Mouse (Mus musculus) heart, postnatal 0 days (tissue): ENCODE data around the gene Dennd5b. TPM values are rescaled to one million over a fixed set of nuclear protein-coding genes. Genes with fewer than 3 reads are reported as not detected.

Experiments
- ATAC-seq: fragments of 200-750 bp; cut with Nextera tagmentation; 2 replicates; pipeline ENCODE4 v1.8.0; 2017; ENCODE audit warnings: low read depth, moderate number of reproducible peaks, moderate library complexity; ENCODE audit not compliant: insufficient read depth
- DNase-seq: peaks from one replicate; pipeline ENCODE4 v3.0.0-alpha.2; 2016; ENCODE audit warnings: low spot score
- H3K27ac ChIP-seq: fragments of 300-500 bp; sonication (generic); 2 replicates; pipeline ENCODE4 v1.5.1; 2014; ENCODE audit warnings: low read depth, mild to moderate bottlenecking
- H3K27me3 ChIP-seq: fragments of 300-500 bp; sonication (generic); 2 replicates; pipeline ENCODE4 v1.6.1; 2014; ENCODE audit warnings: low read length, mixed read lengths; ENCODE audit not compliant: control insufficient read depth, insufficient read depth
- H3K36me3 ChIP-seq: fragments of 300-500 bp; sonication (generic); replicated peaks from 2 replicates; pipeline ENCODE4 v1.6.1; 2014; ENCODE audit warnings: low read length, mixed read lengths; ENCODE audit not compliant: control insufficient read depth, insufficient read depth
- H3K4me1 ChIP-seq: fragments of 300-500 bp; sonication (generic); 2 replicates; pipeline ENCODE4 v1.6.1; 2014; ENCODE audit warnings: antibody characterized with exemption; ENCODE audit not compliant: control insufficient read depth, insufficient read depth
- H3K4me2 ChIP-seq: fragments of 300-500 bp; sonication (generic); 2 replicates; pipeline ENCODE4 v1.6.1; 2014; ENCODE audit warnings: low read depth, mild to moderate bottlenecking, low read length, moderate library complexity
- H3K4me3 ChIP-seq: fragments of 300-500 bp; sonication (generic); 2 replicates; pipeline ENCODE4 v1.5.1; 2014; ENCODE audit warnings: low read depth, low read length
- H3K9ac ChIP-seq: fragments of 300-500 bp; sonication (generic); replicated peaks from 2 replicates; pipeline ENCODE4 v1.6.1; 2014; ENCODE audit warnings: low read depth, low read length, mixed read lengths
- H3K9me3 ChIP-seq: fragments of 300-500 bp; sonication (generic); replicated peaks from 2 replicates; pipeline ENCODE4 v1.6.1; 2016; ENCODE audit warnings: low read length; ENCODE audit not compliant: control insufficient read depth
- CTCF ChIP-seq: IDR thresholded peaks from 2 replicates; pipeline ENCODE4 v1.5.1; 2016; ENCODE audit warnings: antibody characterized with exemption, control low read depth, low read depth
- EP300 ChIP-seq: IDR thresholded peaks from 2 replicates; pipeline ENCODE4 v1.6.1; 2016; ENCODE audit warnings: antibody characterized with exemption, low read depth
- WGBS: fragments of 180-500 bp; shearing (Covaris S2); extraction: QIAGEN DNeasy Blood & Tissue Kit; methylation state at CpG from one replicate; pipeline ENCODE4 v1.1.7; 2014; 5-methylcytosine and 5-hydroxymethylcytosine counted together
- polyA plus RNA-seq: library from polyadenylated mRNA; unstranded; fragments of >200 nt; fragmentation: Nextera tagmentation; extraction: Ambion mirVana; gene quantifications from 2 replicates; pipeline ENCODE4 v1.2.1, GENCODE M21; 2015
- total RNA-seq: library from RNA; depleted of rRNA; stranded (reverse); fragments of >200 nt; gene quantifications from 2 replicates; pipeline ENCODE4 v1.2.3, GENCODE M21; 2014; ENCODE audit warnings: low replicate concordance

Dennd5b gene
- total and polyA plus RNA-seq, 2 experiments from 2014 or later, result 5.4 to 25.5 TPM

DNA sequence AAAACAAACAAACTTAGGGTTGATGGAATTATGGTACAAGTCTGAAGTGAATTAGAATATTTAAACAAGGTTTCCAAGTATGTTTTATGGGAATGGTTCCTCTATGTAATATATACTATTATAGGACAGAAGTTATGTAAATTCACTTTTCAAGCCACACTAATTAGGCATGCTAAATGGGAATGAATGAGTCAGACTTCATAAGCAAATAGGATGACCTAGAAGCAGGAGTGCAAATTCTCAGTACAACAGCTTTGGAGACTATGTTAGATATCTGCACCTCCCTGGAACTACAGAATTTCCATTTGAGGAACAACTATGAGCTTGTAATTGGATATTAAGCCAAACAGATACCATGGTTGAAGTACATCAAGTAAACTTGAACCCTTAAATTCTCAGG, 38.1 kb downstream of the Dennd5b start:
- no peak overlapping the region for H3K9ac ChIP-seq

DNA sequence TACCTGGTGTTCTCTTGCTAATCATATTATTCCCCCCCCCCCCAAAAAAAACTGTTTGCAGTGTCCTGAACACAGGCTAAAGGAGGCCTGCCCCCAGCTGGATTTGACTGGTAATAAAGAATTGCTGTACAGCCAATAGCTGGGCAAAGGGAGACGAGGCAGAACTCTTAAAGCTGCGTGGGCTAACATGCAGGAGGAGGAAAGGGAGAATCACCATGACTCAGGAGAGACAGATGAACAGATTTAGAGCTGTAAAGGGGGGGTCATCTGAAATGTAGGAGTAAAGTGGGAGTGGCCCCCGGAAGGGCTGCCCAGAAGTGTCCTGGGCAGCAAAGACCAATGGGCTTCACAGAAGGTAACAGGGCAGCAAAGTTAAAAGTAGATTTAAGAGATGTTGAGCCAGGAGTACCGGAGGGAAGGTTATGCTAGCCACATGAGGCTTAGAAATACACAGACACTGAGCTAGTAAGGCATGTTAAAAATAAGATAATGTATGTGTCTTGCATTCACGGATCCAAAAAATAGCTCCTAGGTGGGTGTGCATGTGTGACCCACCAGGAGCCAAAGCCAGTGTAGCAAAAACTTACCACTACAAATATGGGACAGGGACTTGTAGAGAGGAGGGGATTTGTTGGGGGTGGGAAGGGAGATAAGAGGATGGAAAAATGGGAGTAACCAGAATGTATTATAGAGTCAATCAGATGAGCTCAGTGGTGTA, 40.7 kb downstream of the Dennd5b start:
- 76% methylated on average over 5 of the region's 5 CpGs for WGBS

More for the DNA sequence above, 38.1 kb downstream of the Dennd5b start:
- H3K27me3 ChIP-seq, result no peaks in the 10 kb centered on the region
- H3K27ac ChIP-seq, result 0 out of 2 replicates have a peak overlapping the region, but pooled peaks have one; percentile 17
- H3K4me3 ChIP-seq, result no peak overlapping the region
- TF ChIP-seq EP300 (no peak), CTCF (no peak)
- peaks cover 11% of the 10 kb centered on the region; the same call in 1 of the 2 replicates for H3K36me3 ChIP-seq
- no peak for DNase-seq
- 0 out of 2 replicates have a peak, but pooled peaks cover 5% of the 10 kb centered on the region for H3K4me1 ChIP-seq
- ATAC-seq, result no peak
- no peaks in the 10 kb centered on the region for H3K9me3 ChIP-seq
- no peak overlapping the region for H3K4me2 ChIP-seq

DNA sequence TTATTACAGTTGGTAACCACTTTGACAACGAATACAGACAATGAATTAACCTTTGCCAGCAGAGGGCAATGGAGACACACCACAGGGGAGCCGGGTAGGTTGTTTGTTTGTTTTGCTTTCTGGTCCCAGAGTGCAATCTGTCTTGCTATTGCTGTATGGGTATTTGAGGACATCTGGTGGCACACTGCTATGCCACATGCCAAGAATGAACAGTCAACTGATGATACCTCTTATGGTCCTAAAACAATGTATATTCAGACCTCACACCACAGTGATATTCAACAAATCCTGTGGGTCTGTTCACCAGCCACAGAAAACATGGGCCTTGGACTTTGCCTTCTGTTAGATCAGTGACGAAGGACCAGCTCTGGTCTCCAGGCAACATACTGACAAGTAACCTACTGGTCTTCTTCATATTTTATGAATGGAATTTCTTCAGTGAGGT, 43.5 kb downstream of the Dennd5b start:
- H3K9me3 ChIP-seq, result no peaks in the 10 kb centered on the region
- peak; percentile 56 for DNase-seq
- 24% methylated on average over 3 of the region's 3 CpGs for WGBS
- no peaks in the 10 kb centered on the region for H3K27me3 ChIP-seq
- no peak overlapping the region for H3K4me2 ChIP-seq
- H3K4me3 ChIP-seq, result no peak overlapping the region
- H3K9ac ChIP-seq, result no peak overlapping the region
- peaks cover 3% of the 10 kb centered on the region; the same call in 1 of the 2 replicates for H3K36me3 ChIP-seq
- no peaks in the 10 kb centered on the region for H3K4me1 ChIP-seq
- no peak overlapping the region for H3K27ac ChIP-seq
- ATAC-seq, result peak; percentile 58; the same call in 1 of the 2 replicates
- TF ChIP-seq CTCF, result peak; percentile 72
- TF ChIP-seq EP300, result no peak

More for the DNA sequence above, 40.7 kb downstream of the Dennd5b start:
- H3K36me3 ChIP-seq, result no peaks in the 10 kb centered on the region; the same call in 1 of the 2 replicates
- no peaks in the 10 kb centered on the region for H3K9me3 ChIP-seq
- no peaks in the 10 kb centered on the region for H3K27me3 ChIP-seq
- no peak for TF ChIP-seq EP300
- no peak for TF ChIP-seq CTCF
- no peak overlapping the region for H3K4me2 ChIP-seq
- DNase-seq (no peak), ATAC-seq (no peak)
- H3K4me3 ChIP-seq, result no peak overlapping the region
- H3K9ac ChIP-seq, result no peak overlapping the region
- H3K27ac ChIP-seq, result no peak overlapping the region
- H3K4me1 ChIP-seq, result 0 out of 2 replicates have a peak, but pooled peaks cover 5% of the 10 kb centered on the region

- no peaks in the 10 kb centered on the region for H3K9me3 ChIP-seq
- DNase-seq, result no peak
- H3K4me1 ChIP-seq, result no peaks in the 10 kb centered on the region
- H3K4me2 ChIP-seq, result no peak overlapping the region
- 64% methylated on average over 2 of the region's 2 CpGs for WGBS
- peaks cover 3% of the 10 kb centered on the region; the same call in 1 of the 2 replicates for H3K36me3 ChIP-seq
- TF ChIP-seq EP300 (no peak), CTCF (no peak)
- H3K27ac ChIP-seq, result no peak overlapping the region
- no peak for ATAC-seq
- no peak overlapping the region for H3K9ac ChIP-seq
- H3K4me3 ChIP-seq, result no peak overlapping the region
- H3K27me3 ChIP-seq, result no peaks in the 10 kb centered on the region
These were observed 46.7 kb downstream of the Dennd5b start for GRCm38 (mm10) chr6:149054780-149055179.

- no peak for TF ChIP-seq EP300
- no peak for TF ChIP-seq CTCF
- WGBS, result 76% methylated on average over 4 of the region's 4 CpGs
- no peak overlapping the region for H3K9ac ChIP-seq
- H3K9me3 ChIP-seq, result no peaks in the 10 kb centered on the region
- DNase-seq, result no peak
- no peaks in the 10 kb centered on the region for H3K27me3 ChIP-seq
- no peak overlapping the region for H3K4me3 ChIP-seq
- no peaks in the 10 kb centered on the region for H3K4me1 ChIP-seq
- no peak overlapping the region for H3K27ac ChIP-seq
- ATAC-seq, result no peak
- H3K36me3 ChIP-seq, result 0 out of 2 replicates have a peak, but pooled peaks cover 3% of the 10 kb centered on the region
- H3K4me2 ChIP-seq, result no peak overlapping the region
These were observed 50.3 kb downstream of the Dennd5b start for GRCm38 (mm10) chr6:149050978-149051723.
